9 mouse cellular contexts compared by ENCODE assay signal in the genomic region with DNA sequence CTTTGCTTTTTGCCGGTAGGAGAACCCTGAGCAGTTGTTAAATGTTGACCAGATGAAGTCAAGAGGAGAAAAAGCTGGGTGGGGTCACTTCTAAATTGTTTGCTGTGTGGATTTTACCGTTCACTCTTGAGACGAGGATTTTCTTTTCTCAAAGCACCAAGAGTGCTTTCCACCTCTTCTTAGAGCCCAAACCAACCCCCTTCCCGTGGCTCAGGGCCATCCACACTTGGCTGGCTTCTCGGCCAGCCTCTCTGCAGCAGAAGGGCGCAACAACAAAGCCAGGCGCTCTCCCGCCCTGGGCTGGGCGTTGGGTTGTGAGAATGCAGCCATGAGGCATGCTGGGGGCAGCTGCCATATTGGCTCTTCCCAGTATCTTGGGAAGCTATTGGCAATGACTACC.
DNase-seq lines count a peak whose midpoint lies in the region; ATAC-seq and TF ChIP-seq lines count a peak whose summit lies in the region.
"Had no signal": no experiment of that assay in that cellular context is flagged by ENCODE, and none has a peak within 500 bp of the region (broad histone marks: within the 10 kb centered on the region; RNA-seq: fewer than 3 reads in every experiment).

No protein-coding gene starts in this region.

- H3K9ac ChIP-seq in lung, embryonic 14.5 days, result no peak overlapping the region

- DNase-seq in heart, postnatal 14 days, result peak; percentile 42 to 45
- no peak for DNase-seq in heart, embryonic 10.5 days (ENCODE audit: low spot score)
- DNase-seq in adipocyte (ENCODE audit: low spot score), result peak; percentile 12
- peak; percentile 53 to 55 for DNase-seq in cerebellum, adult 18-20 months
- peak; percentile 58 for DNase-seq in lung, embryonic 14.5 days
- no peak for DNase-seq in thymus, postnatal 25 days
- no peak for DNase-seq in layer of hippocampus, adult 9-10 months (ENCODE audit: low spot score)

- H3K4me3 ChIP-seq in heart, embryonic 10.5 days, result no peak overlapping the region
- H3K4me3 ChIP-seq in lung, embryonic 14.5 days (ENCODE audit: low read depth, low read length), result no peak overlapping the region

- peaks cover 29% of the 10 kb centered on the region for H3K4me1 ChIP-seq in heart, embryonic 10.5 days
- peaks cover 23% of the 10 kb centered on the region for H3K4me1 ChIP-seq in lung, embryonic 14.5 days (ENCODE audit: insufficient read depth)

- peak; percentile 66 for ATAC-seq in lung, embryonic 14.5 days (ENCODE audit: insufficient read depth)

- intact Hi-C loops in heart, postnatal 14 days (cut with DNase I), result no loop called here

- H3K36me3 ChIP-seq in heart, embryonic 10.5 days, result no peaks in the 10 kb centered on the region
- H3K36me3 ChIP-seq in lung, embryonic 14.5 days (ENCODE audit: insufficient read depth), result no peaks in the 10 kb centered on the region

- H3K4me2 ChIP-seq in lung, embryonic 14.5 days, result no peak overlapping the region

- H3K9me3 ChIP-seq in heart, embryonic 10.5 days, result no peaks in the 10 kb centered on the region
- no peaks in the 10 kb centered on the region for H3K9me3 ChIP-seq in lung, embryonic 14.5 days (ENCODE audit: low read depth, low read length)
- H3K9me3 ChIP-seq: megakaryocyte, embryonic 14.5 days had no signal

- peaks cover 74% of the 10 kb centered on the region for H3K27me3 ChIP-seq in heart, embryonic 10.5 days (ENCODE audit: insufficient read depth, poor library complexity, severe bottlenecking)
- H3K27me3 ChIP-seq in lung, embryonic 14.5 days (ENCODE audit: insufficient read depth, low read length), result no peaks in the 10 kb centered on the region

- 84% methylated on average over 9 of the region's 9 CpGs for WGBS in heart, embryonic 10.5 days
- WGBS in lung, embryonic 14.5 days, result 48% methylated on average over 9 of the region's 9 CpGs

- H3K27ac ChIP-seq in heart, embryonic 10.5 days, result no peak overlapping the region
- H3K27ac ChIP-seq in lung, embryonic 14.5 days (ENCODE audit: low read depth), result peak overlapping the region; percentile 12; the same call in 1 of the 2 replicates
- H3K27ac ChIP-seq: kidney, postnatal 0 days had no signal

- no peak for TF ChIP-seq CTCF in lung, embryonic 14.5 days (IDR thresholded peaks at IDR 0.05; ENCODE audit: low read depth)

Comparison
In these comparisons a context has a peak if more than half of its experiments do, and no peak if none do; other contexts are left out.
1. DNase-seq: peak in heart, postnatal 14 days (2 of 2), adipocyte (single experiment), cerebellum, adult 18-20 months (2 of 2) and lung, embryonic 14.5 days (single experiment); none in heart, embryonic 10.5 days (single experiment), thymus, postnatal 25 days (single experiment) and layer of hippocampus, adult 9-10 months (single experiment).